Mouse (Mus musculus) midbrain, embryonic 15.5 days (tissue): Measurements from ENCODE around the gene Cilp2. TPM values are rescaled to one million over a fixed set of nuclear protein-coding genes. Genes with fewer than 3 reads are reported as not detected.
A peak's percentile ranks its signal among the peaks of the same experiment; 100 is the strongest.

ENCODE experiments used
- ATAC-seq: fragments of 200-750 bp; cut with Nextera tagmentation; replicated peaks from 2 replicates; pipeline ENCODE4 v1.8.0; 2017; ENCODE audit warnings: moderate TSS enrichment
- H3K27ac ChIP-seq: fragments of 300-500 bp; sonication (generic); 2 replicates; pipeline ENCODE4 v1.5.1; 2015; ENCODE audit warnings: mild to moderate bottlenecking, inconsistent platforms
- H3K27me3 ChIP-seq: fragments of 300-500 bp; sonication (generic); replicated peaks from 2 replicates; pipeline ENCODE4 v1.6.1; 2015; ENCODE audit warnings: inconsistent platforms
- H3K36me3 ChIP-seq: fragments of 300-500 bp; sonication (generic); replicated peaks from 2 replicates; pipeline ENCODE4 v1.6.1; 2015; ENCODE audit warnings: inconsistent platforms
- H3K4me1 ChIP-seq: fragments of 300-500 bp; sonication (generic); 2 replicates; pipeline ENCODE4 v1.6.1; 2015; ENCODE audit warnings: inconsistent platforms
- H3K4me2 ChIP-seq: fragments of 300-500 bp; sonication (generic); 2 replicates; pipeline ENCODE4 v1.6.1; 2015; ENCODE audit warnings: inconsistent platforms, mild to moderate bottlenecking, moderate library complexity
- H3K4me3 ChIP-seq: fragments of 300-500 bp; sonication (generic); 2 replicates; pipeline ENCODE4 v1.5.1; 2015; ENCODE audit warnings: mild to moderate bottlenecking, inconsistent platforms
- H3K9ac ChIP-seq: fragments of 300-500 bp; sonication (generic); 2 replicates; pipeline ENCODE4 v1.6.1; 2015; ENCODE audit warnings: mild to moderate bottlenecking, inconsistent platforms
- H3K9me3 ChIP-seq: fragments of 300-500 bp; sonication (generic); 2 replicates; pipeline ENCODE4 v1.6.1; 2016; ENCODE audit warnings: inconsistent platforms
- whole genome bisulfite sequencing: fragments of 180-500 bp; shearing (Covaris S2); methylation state at CpG from one replicate; pipeline ENCODE4 v1.1.7; 2015; ENCODE audit warnings: mixed read lengths; 5-methylcytosine and 5-hydroxymethylcytosine counted together
- polyA plus RNA-seq: library from polyadenylated mRNA; unstranded; fragments of >200 nt; fragmentation: Nextera tagmentation; extraction: Ambion mirVana; gene quantifications from 2 replicates; pipeline ENCODE4 v1.2.1, GENCODE M21; 2015

Cilp2 gene
- polyA plus RNA-seq, 1 experiment from 2014 or later: 5.9 TPM

DNA sequence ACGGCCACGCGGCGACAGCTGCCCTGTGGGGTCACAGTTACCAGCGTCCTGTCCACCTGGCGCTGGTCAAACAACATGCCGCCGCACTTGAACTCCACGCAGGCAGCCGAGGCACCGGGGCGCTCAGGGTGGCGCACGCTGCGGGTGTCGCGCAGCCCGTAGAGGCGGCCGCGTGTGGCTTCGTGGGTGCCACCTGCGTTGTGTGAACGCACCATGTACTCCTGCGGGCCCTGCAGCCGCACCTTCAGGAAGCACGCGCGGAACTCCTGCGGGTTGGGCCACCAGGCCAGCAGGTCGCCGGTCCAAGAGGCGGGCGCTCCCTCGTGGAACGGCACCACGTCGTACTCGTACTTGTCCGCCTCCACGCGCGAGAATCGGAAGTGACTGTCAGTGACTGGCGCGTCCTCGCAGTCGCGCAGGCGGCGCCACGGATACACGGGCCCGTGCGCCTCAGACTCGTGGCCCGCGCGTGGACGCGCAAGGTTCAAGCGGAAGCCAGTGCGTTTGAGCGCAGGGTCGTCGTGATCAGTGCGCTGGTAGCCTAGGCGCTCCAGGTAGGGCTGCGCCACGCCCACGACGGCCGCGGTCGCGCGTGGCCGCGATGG lies 6.1 kb downstream of the Cilp2 start:
- no peaks in the 10 kb centered on the region for H3K36me3 ChIP-seq
- peak; percentile 15 for ATAC-seq
- H3K9ac ChIP-seq: 0 out of 2 replicates have a peak overlapping the region, but pooled peaks have one; percentile 17
- H3K4me3 ChIP-seq: peak overlapping the region; percentile 42
- H3K27me3 ChIP-seq: peaks cover 74% of the 10 kb centered on the region
- WGBS: 20% methylated on average over 79 of the region's 79 CpGs
- peaks cover 22% of the 10 kb centered on the region; the same call in 1 of the 2 replicates for H3K4me1 ChIP-seq
- peak overlapping the region; percentile 49 for H3K4me2 ChIP-seq
- H3K27ac ChIP-seq: no peak overlapping the region
- no peaks in the 10 kb centered on the region for H3K9me3 ChIP-seq

DNA sequence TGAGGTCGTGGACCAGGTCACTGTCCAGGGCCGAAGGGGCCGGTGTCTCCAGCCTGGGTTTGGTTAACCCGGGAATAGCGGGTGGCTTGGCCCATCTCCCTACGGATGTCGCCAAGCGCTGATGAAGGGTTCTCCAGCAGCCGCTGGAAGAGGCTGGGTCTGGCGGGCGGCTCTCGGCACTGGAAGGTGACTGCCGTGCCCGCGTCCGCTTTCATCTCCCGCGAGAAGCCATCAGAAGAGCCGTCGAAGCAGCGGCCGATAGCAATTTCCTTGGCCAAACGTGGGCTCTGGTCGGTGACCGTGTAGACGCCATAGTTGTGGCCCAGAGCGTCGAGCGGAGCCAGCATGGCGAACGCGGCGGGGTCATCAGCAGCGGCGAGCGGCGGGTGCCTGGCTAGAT lies 6.6 kb downstream of the Cilp2 start:
- no peak overlapping the region for H3K27ac ChIP-seq
- peaks cover 17% of the 10 kb centered on the region; the same call in 1 of the 2 replicates for H3K4me1 ChIP-seq
- H3K27me3 ChIP-seq: peaks cover 69% of the 10 kb centered on the region
- H3K9ac ChIP-seq: no peak overlapping the region
- no peaks in the 10 kb centered on the region for H3K36me3 ChIP-seq
- no peak for ATAC-seq
- WGBS: 10% methylated on average over 37 of the region's 37 CpGs
- no peaks in the 10 kb centered on the region for H3K9me3 ChIP-seq
- H3K4me2 ChIP-seq: peak overlapping the region; percentile 49
- peak overlapping the region; percentile 42 for H3K4me3 ChIP-seq

GRCm38 (mm10) chr8:69879678-69880077 lies 7.8 kb downstream of the Cilp2 start:
- WGBS: 63% methylated on average over 8 of the region's 8 CpGs
- no peak for ATAC-seq
- no peak overlapping the region for H3K27ac ChIP-seq
- peaks cover 15% of the 10 kb centered on the region; the same call in 1 of the 2 replicates for H3K4me1 ChIP-seq
- peak overlapping the region; percentile 49; the same call in 1 of the 2 replicates for H3K4me2 ChIP-seq
- no peak overlapping the region for H3K4me3 ChIP-seq
- no peaks in the 10 kb centered on the region for H3K36me3 ChIP-seq
- H3K9ac ChIP-seq: no peak overlapping the region
- H3K27me3 ChIP-seq: peaks cover 57% of the 10 kb centered on the region
- no peaks in the 10 kb centered on the region for H3K9me3 ChIP-seq

GRCm38 (mm10) chr8:69877992-69878391 lies 9.5 kb downstream of the Cilp2 start:
- 68% methylated on average over 3 of the region's 3 CpGs for WGBS
- no peak for ATAC-seq
- Histone ChIP-seq H3K27me3 (peaks cover 41% of the 10 kb centered on the region), H3K27ac (no peak overlapping the region), H3K4me2 (no peak overlapping the region), H3K9me3 (no peaks in the 10 kb centered on the region), H3K4me1 (peaks cover 15% of the 10 kb centered on the region; the same call in 1 of the 2 replicates), H3K9ac (no peak overlapping the region), H3K36me3 (no peaks in the 10 kb centered on the region), H3K4me3 (no peak overlapping the region)

- H3K27me3 ChIP-seq: peaks cover 35% of the 10 kb centered on the region
- no peak overlapping the region for H3K4me2 ChIP-seq
- peaks cover 15% of the 10 kb centered on the region; the same call in 1 of the 2 replicates for H3K4me1 ChIP-seq
- no peak overlapping the region for H3K9ac ChIP-seq
- 81% methylated on average over 4 of the region's 4 CpGs for WGBS
- no peak for ATAC-seq
- no peaks in the 10 kb centered on the region; the same call in 1 of the 2 replicates for H3K36me3 ChIP-seq
- H3K27ac ChIP-seq: no peak overlapping the region
- H3K4me3 ChIP-seq: no peak overlapping the region
- no peaks in the 10 kb centered on the region for H3K9me3 ChIP-seq
Measured at GRCm38 (mm10) chr8:69877396-69877795, 10.1 kb downstream of the Cilp2 start.

GRCm38 (mm10) chr8:69876967-69877366 lies 10.5 kb downstream of the Cilp2 start:
- Histone ChIP-seq H3K4me1 (peaks cover 14% of the 10 kb centered on the region; the same call in 1 of the 2 replicates), H3K4me2 (no peak overlapping the region), H3K9me3 (no peaks in the 10 kb centered on the region), H3K9ac (no peak overlapping the region), H3K4me3 (no peak overlapping the region), H3K36me3 (no peaks in the 10 kb centered on the region; the same call in 1 of the 2 replicates), H3K27ac (no peak overlapping the region), H3K27me3 (peaks cover 30% of the 10 kb centered on the region)
- WGBS: 79% methylated on average over 10 of the region's 10 CpGs
- ATAC-seq: no peak

GRCm38 (mm10) chr8:69876097-69876496 lies 11.4 kb downstream of the Cilp2 start:
- Histone ChIP-seq H3K36me3 (no peaks in the 10 kb centered on the region; the same call in 1 of the 2 replicates), H3K4me3 (no peak overlapping the region), H3K27ac (no peak overlapping the region), H3K4me1 (peaks cover 5% of the 10 kb centered on the region; the same call in 1 of the 2 replicates), H3K9me3 (no peaks in the 10 kb centered on the region), H3K9ac (no peak overlapping the region), H3K4me2 (no peak overlapping the region), H3K27me3 (peaks cover 22% of the 10 kb centered on the region)
- ATAC-seq: no peak
- 42% methylated on average over 10 of the region's 10 CpGs for WGBS

DNA sequence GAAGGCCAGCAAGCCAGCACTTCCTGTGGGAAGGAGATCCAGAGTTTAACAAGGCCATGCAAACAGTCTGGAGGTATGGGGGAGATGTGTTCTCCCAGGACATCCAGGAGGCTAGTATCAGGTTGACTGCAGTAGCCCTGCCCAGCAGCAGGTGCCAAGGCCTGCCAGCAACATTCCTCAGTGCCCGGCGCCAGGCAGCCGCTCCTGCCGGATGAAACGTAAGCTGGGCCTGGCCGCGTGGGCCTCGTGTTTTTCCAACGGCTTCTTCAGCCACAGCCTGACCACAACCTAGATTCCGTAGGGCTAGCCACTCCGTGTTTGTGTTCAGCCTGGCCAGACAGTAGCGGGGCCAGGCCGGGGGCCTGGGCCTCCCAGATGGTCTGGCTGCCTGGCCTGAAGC lies 12.8 kb downstream of the Cilp2 start:
- Histone ChIP-seq H3K9me3 (no peaks in the 10 kb centered on the region), H3K27ac (no peak overlapping the region), H3K4me3 (no peak overlapping the region), H3K36me3 (no peaks in the 10 kb centered on the region; the same call in 1 of the 2 replicates), H3K9ac (no peak overlapping the region), H3K4me2 (no peak overlapping the region), H3K4me1 (no peaks in the 10 kb centered on the region), H3K27me3 (peaks cover 7% of the 10 kb centered on the region)
- ATAC-seq: no peak
- 86% methylated on average over 13 of the region's 13 CpGs for WGBS

- H3K36me3 ChIP-seq: no peaks in the 10 kb centered on the region; the same call in 1 of the 2 replicates
- H3K4me2 ChIP-seq: no peak overlapping the region
- no peaks in the 10 kb centered on the region for H3K9me3 ChIP-seq
- no peak overlapping the region for H3K27ac ChIP-seq
- H3K9ac ChIP-seq: no peak overlapping the region
- no peaks in the 10 kb centered on the region for H3K4me1 ChIP-seq
- H3K4me3 ChIP-seq: no peak overlapping the region
- ATAC-seq: no peak
- H3K27me3 ChIP-seq: peaks cover 2% of the 10 kb centered on the region
- WGBS: 11% methylated on average over 9 of the region's 9 CpGs
Measured at GRCm38 (mm10) chr8:69874155-69874554, 13.3 kb downstream of the Cilp2 start.

- no peaks in the 10 kb centered on the region; the same call in 1 of the 2 replicates for H3K36me3 ChIP-seq
- no peak overlapping the region for H3K4me3 ChIP-seq
- H3K9me3 ChIP-seq: no peaks in the 10 kb centered on the region
- no peak for ATAC-seq
- no peaks in the 10 kb centered on the region for H3K4me1 ChIP-seq
- no peak overlapping the region for H3K9ac ChIP-seq
- H3K4me2 ChIP-seq: no peak overlapping the region
- H3K27ac ChIP-seq: no peak overlapping the region
- no peaks in the 10 kb centered on the region for H3K27me3 ChIP-seq
- 85% methylated on average over 6 of the region's 6 CpGs for WGBS
Measured at GRCm38 (mm10) chr8:69870907-69871306, 16.6 kb downstream of the Cilp2 start.

DNA sequence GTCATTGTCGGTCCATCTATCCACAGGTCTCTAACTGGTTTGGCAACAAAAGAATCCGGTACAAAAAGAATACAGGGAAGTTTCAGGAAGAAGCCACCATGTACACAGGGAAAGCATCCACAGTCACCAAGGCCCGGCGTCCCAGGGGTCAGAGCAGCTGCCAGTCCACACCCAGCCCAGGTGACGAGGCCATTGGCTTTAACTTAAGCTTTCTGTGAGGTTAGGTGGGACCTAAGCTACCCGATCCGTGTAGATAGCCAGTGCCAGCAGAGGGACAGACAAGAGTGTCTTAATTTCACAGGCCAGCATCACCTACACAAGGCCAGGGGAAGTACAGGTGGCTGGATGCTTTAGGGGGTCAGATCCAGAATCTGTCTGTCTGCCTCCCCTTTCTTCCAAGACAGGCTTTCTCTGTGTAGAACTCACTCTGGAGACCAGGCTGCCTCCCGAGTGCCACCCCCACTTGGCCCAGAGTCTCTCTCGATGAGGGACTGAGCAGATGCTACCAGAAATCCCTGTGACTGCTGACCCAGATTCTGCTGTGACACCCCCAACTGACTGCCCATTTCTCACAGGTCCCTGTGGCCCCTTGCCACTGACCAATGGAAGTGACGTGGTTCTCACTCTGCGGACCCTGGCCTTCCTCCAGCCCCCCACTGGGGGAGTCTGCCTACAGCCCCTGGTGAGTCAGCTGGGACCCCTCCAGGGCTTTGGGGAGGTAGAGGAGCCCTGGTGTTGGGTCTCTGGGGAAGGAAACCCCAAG lies 17.3 kb downstream of the Cilp2 start:
- WGBS: 85% methylated on average over 11 of the region's 11 CpGs
- no peaks in the 10 kb centered on the region; the same call in 1 of the 2 replicates for H3K36me3 ChIP-seq
- no peaks in the 10 kb centered on the region for H3K4me1 ChIP-seq
- no peaks in the 10 kb centered on the region for H3K9me3 ChIP-seq
- H3K27me3 ChIP-seq: no peaks in the 10 kb centered on the region
- no peak overlapping the region for H3K4me2 ChIP-seq
- H3K9ac ChIP-seq: no peak overlapping the region
- ATAC-seq: no peak
- no peak overlapping the region for H3K4me3 ChIP-seq
- no peak overlapping the region for H3K27ac ChIP-seq

- ATAC-seq: no peak
- Histone ChIP-seq H3K4me2 (no peak overlapping the region), H3K4me1 (no peaks in the 10 kb centered on the region), H3K9ac (no peak overlapping the region), H3K4me3 (no peak overlapping the region), H3K27ac (no peak overlapping the region), H3K9me3 (no peaks in the 10 kb centered on the region), H3K36me3 (peaks cover 3% of the 10 kb centered on the region; the same call in 1 of the 2 replicates), H3K27me3 (no peaks in the 10 kb centered on the region)
- WGBS: 81% methylated on average over 5 of the region's 5 CpGs
Measured at GRCm38 (mm10) chr8:69867696-69868326, 19.7 kb downstream of the Cilp2 start.
